Mouse (Mus musculus) liver (tissue): ENCODE measurements around the gene Mtrr.
A peak's percentile ranks its signal among the peaks of the same experiment; 100 is the strongest.

ENCODE experiments used
- DNase-seq: peaks from one replicate; pipeline ENCODE4 v3.0.0-alpha.2; 2020; ENCODE audit warnings: mixed read lengths

Gene Mtrr

DNA sequence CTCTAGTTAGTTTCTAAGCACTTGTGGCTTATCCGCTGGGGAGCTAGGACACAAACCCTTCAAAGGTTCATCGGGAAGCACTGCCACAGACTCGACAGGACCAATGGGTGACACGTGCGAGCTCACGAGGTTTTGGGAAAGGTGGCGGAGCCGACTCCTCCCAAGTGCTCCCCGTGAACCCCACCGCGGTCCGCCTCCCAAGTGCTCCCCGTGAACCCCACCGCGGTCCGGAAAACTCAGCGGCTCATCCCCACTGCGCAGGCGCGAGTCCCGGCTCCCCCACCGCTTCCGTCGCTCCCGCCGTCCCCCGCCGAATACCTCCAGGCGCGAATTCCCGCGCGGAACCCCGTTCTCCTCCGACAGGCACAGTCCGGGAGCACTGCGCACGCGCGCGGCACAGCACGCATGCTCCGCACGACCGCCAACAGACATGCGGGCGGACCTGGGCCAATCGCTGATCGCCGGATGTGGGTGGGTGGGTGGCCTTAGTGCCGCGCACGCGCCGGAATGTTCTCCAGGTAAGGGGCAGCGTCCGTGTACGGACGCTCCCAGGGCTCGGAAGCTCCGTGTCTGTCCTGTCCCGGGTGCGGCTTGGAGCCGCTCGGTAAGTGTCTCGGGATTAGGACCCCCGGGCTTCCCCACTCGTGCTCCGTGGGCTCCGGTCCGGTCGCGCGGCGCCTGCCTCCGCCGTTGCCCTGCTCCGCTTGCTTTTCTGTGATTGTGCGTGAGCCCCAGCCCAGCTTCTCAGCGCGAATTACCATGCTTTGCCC is at the start of gene Mtrr, which contains the start of gene Fastkd3:
Gene Mtrr (minus strand): TSS at position 403 of the 770 bp plus-strand sequence.
Gene Fastkd3 (plus strand): TSS at position 488 of the 770 bp plus-strand sequence.
- peak; percentile 97 for DNase-seq

DNA sequence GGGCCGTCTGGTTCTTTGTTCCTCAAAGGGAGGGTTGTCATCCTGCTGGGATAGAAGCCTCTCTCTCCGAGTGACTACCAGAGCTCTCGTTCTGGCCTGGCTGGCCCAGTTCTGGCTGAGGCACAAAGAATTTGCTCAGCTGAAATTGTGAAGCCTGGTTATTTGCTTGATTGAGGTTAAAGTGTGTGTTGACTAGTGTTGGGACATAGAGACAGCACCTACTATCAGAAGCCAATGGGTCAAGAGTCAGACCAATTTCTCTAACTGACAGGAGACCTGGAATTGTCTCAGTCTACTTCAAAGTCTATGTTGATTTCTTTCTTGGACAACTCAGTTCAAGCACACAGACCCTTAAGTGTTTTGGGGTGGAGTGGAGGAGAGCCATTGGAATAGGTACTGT is 45.1 kb upstream of the Mtrr start:
- no peak for DNase-seq

DNA sequence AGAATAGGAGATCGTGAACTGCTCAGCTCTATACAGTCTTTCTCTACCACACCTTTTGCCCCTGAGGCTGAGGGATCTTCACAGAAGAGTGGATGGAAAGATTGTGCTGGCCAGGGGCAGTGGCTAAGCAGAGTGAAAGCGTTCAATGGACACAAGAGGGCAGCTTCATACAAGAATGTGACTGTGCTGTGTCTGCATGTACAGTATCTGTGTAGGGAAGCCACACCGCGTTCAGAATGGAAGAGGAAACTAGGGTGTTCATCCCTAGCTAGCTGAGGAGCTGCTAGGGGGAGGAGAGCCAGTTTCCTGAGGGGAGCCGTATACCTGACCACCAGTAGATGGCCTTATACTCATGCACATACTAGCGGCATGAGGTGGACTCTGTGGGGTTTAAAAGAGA is 40.8 kb upstream of the Mtrr start:
- no peak for DNase-seq

DNA sequence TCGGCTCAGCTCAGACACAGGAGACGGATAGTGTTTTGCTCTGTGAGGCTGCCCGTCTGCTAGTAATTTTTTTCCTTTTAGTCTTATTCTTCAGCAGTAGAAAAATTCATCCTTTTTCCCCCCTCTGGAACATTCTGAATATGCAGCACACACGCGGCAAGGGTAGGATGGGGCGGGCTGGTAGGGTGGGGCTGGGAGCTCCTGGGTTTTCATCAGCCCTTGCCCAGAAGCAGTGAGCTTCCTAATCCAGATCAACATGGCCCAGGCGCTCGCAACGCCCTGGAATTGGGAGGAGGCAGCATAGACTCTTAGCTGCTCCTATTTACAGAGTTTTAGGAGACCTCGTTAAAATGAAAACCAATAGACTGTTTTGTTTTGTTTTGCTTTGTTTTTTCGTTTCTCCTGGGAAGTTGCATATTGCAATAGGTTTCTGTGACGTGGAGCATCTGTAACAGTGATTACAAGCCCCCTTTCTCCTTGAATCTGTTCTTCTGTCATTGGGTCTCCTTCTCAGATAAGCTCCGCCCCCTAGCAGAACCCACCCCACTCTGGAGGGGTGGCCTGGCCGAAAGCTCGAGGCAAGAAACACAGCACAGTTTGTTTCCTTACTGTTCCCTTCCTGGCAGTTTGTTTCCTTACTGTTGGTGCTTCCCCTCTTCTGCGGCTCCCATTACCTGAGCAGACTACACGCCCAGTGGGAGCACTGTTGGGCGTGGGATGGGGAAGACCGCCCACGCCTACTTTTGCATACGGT is 25.9 kb upstream of the Mtrr start:
- DNase-seq, result no peak

DNA sequence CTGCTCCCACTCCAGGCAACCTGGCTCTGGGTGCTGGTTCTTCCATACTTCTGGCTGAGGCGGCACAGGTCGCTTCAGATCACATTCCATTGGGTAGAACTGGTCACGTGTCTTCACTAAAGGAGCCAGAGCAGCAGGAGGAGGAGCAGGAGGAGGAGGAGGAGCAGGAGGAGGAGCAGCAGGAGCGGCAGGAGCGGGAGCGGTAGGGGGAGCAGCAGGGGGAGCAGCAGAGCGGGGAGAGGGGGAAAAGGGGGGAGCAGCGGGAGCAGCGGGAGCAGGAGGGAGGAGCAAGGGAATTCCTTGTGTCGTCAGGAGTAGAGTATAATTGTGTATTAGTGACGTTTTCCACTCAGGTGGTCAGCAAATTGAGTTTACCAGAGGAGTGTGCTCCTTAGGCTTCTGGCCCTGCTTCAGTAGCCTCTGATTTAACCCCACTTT is 23.8 kb upstream of the Mtrr start:
- DNase-seq, result peak; percentile 55

DNA sequence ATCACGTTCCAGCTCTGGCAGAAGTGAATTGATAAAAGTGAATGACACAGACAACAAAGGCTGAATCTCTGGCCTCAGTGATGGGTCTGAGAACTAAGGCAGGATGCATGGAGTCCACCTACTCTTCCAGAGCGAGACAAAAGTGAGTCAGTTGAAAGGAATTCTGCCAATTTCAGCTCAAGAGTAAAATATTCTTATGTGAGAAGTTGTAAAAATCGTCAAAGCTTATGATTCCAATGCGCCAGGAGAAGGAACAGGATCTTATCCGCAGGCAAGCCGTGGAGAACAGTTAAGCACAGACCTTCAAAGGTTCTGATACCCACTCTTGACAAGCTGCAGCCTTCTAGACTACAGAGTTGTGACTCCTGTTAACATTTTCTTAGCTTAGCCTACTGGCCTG is 21.1 kb upstream of the Mtrr start:
- DNase-seq, result no peak

DNA sequence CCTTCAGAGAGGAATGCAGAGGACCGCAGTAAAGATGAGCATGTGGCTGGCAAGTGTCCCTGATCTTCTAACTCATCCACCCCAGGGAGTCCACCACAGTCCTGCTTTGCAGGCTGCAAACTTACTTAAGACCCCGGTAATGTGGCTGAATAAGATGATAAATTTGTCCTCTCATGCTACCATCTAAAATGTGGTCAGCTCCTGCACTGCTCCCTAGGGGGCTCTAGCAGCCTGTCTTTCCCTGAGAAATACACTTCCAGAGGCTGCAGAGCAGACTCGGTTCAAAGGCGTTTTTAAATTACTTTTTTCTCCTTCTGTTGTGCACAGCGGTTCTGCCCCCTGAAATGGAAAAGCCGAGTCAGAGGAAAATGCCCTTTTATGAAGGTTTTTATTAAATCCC is 19.2 kb upstream of the Mtrr start:
- DNase-seq, result no peak

DNA sequence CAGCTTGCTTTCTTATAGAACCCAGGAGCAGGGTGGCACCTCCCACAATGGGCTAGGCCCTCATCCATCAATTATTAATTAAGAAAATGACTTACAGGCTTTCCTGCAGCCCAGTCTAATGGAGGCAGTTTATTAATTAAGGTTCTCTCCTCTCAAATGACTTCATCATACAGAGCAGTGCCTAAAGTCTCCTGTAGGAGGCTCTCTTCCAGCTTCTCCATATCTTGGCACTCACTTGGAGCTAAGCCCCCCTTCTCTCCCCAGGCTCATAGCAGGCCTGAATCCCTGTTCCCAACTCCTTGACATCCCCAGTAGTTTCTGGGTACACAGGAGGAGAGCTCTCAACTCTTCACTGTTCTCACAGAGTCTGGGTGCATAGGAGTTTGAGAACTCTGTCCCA is 17.0 kb upstream of the Mtrr start:
- DNase-seq, result no peak

DNA sequence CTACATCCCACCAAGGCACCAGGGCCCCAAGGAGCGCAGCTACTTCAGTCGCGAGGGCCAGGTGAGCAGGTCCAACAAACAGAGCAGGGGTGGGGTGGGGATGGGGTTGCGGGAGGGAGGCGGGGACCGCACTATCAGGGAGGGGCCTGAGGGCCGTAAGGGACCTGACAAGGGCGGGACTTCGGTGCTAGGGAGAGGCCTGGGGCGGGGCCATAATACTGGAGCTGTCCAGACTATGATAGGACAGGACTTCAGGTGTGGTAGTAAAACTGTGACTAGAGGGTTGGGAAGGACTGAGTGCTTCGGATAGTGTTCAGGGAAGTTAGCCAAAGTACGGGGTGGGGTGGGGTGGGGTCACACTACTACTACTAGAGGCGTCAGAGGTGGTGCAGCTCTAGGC is 15.7 kb upstream of the Mtrr start:
- DNase-seq, result peak; percentile 70

DNA sequence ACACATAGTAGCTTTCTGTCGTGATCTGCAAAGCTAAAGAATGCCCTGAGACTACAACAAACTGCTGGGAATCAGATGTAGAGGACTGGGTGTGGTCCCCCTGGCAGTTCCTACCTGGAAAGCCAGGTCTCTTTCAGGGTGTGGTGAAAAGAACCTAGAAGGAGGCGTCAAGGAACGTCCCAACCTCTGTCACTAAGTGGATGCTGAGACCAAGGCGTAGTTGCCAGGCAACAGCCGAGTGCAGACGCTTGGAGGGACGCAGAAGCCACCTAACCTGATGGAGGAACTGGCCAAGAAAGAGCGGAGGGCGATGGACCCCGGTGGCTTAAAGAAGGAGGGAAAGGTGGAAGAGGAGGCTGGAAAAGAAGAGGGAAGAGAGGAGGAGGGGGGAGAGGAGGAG is 15.2 kb upstream of the Mtrr start, which contains the start of gene 1700001L19Rik:
Gene 1700001L19Rik (plus strand): TSS at position 223 of the 400 bp plus-strand sequence.
- DNase-seq, result no peak

DNA sequence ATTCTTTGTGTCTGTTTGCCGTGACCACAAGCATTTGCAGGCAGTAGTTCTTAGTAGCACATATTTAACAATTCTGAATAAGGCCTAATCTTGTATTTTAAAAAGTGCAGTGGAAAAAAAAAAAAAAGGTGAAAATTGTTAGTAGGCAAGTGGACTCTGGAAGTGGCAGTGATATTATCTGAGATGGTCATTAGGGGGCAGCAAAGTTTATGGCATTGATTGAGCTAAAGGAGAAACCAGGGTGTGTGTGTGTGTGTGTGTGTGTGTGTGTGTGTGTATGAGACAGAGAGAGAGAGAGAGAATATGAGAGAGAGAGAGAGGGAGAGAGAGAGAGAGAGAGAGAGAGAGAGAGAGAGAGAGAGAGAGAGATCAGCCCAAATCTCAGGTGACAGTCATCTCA is 11.8 kb upstream of the Mtrr start:
- no peak for DNase-seq

DNA sequence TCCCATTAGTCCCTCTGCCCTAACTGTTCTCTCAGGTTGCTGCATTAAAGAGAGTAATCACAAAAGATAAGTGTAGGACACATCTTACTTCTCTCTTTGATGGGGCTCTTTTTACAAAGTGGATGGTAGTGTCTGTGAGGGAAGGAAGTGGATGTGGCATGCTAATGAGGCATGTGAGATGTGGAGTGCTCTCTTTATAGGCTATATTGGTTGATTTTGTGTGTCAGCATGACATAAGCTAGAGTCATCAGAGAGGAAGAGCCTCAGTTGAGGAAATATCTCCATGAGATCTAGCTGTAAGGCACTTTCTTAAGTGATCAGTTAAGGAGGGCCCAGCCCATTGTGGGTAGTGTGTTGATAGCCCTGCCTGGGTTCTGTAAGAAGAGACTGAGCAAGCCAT is 6.4 kb upstream of the Mtrr start:
- DNase-seq, result no peak

DNA sequence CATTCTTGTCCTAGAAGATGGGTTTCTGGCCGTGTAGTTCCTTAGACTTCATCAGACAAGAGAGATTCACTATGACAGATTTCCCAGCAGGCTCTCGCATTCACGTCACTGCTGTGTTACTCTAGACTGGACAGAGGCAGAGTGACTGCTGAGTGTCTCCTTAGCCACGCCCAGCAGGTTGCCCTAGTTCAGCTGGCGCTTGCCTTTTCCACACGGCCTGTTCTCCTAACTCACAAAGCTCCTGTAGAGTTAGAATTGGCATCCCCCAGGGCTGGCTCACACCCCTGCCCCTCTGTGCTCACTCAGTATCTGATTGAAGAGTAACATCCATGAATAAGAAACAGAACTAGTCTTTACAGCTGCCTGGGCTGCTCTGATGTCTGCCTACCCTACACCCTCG is 3.5 kb upstream of the Mtrr start:
- DNase-seq, result no peak

DNA sequence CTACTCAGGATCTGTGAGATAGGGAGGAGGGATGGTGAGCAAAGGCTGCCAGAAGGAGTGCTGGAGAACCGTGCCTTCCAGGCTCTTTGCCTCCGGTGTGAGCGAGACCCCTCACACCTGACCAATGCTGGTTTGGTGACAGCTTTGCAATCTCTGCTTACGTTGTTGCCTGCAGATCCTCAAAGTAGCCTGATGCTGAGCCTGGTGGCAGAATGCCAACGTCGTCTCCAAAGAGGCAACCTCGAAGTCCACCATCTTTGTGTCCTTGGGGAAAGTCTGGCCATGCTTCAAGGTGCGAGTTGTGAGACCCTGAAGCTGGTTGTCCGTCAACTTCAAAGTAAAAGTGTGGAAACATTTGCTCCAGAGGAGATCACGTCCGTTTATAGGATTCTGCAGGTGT is 2.0 kb upstream of the Mtrr start:
- DNase-seq, result no peak

DNA sequence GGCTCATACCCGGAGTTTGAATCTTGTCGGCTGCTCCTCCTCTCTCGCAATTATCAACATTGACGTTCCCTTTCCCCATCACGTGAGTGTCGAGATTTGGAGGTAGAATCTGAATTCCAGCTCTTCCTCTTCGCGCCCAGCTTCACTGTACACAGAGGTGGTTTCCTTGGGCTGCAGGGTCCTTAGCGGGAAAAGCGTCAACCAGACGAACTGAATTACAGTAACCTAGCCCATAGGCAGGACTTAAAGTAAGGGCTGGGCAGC is 500 bp upstream of the Mtrr start:
- DNase-seq, result no peak

DNA sequence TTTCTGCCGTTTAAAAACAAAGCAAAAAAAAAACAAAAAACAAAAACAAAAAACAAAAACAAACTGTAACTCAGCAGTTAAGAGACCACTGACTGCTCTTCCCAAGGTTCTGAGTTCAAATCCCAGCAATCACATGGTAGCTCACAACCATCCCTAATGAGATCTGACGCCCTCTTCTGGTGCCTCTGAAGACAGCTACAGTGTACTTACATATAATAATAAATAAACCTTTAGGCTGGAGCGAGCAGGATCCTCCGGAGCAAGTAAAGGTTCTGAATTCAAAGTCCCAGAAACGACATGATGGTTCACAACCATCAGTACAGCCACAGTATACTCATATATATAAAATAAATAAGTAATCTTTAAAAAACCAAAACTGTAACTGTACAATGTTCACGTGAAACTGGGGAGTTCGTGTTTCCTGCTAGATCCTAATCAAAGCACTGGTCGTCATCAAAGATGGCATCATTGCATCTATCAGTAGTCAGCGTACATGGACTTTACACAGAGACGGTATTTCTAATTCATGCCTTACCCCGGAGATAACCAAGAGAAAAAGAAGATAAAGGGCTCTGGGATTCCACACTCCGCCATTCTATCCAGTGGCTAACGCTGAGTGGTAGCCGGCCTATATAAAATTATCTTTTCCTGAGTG is 736 bp downstream of the Mtrr start:
- no peak for DNase-seq

DNA sequence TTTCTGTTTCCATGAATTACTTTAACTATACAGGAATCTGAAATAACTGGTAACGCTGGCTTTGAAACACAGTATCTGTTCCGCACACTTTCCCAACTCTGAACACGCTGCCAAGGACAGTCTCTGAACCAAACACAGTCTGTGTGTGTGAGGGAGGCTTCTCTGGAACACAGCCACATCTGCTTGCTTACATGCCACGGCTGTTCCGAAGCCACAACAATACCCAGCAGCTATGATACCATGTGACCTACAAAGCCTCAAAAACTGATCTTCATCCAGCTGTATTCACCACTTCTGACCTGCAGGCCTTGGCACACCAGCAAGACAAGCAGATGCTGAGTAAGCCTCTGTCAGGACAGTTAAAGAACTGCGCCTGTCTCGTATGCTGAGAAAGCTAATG is 4.0 kb downstream of the Mtrr start:
- no peak for DNase-seq

DNA sequence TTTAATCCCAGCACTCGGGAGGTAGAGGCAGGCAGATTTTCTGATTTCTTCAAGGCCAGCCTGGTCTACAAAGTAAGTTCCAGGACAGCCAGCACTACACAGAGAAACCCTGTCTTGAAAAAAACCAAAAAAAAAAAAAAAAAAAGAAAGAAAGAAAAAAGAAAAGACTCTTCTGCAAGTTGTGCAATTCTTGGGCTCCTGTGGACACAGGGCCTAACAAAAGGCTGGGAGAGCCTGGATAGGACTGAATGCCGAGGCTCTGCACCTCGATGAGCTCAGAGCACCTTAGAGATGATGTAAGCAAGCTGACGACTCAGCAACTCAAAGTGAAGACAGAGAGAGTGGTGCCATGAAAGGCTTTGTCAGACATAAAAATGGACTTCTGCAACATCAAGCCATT is 7.6 kb downstream of the Mtrr start:
- no peak for DNase-seq

DNA sequence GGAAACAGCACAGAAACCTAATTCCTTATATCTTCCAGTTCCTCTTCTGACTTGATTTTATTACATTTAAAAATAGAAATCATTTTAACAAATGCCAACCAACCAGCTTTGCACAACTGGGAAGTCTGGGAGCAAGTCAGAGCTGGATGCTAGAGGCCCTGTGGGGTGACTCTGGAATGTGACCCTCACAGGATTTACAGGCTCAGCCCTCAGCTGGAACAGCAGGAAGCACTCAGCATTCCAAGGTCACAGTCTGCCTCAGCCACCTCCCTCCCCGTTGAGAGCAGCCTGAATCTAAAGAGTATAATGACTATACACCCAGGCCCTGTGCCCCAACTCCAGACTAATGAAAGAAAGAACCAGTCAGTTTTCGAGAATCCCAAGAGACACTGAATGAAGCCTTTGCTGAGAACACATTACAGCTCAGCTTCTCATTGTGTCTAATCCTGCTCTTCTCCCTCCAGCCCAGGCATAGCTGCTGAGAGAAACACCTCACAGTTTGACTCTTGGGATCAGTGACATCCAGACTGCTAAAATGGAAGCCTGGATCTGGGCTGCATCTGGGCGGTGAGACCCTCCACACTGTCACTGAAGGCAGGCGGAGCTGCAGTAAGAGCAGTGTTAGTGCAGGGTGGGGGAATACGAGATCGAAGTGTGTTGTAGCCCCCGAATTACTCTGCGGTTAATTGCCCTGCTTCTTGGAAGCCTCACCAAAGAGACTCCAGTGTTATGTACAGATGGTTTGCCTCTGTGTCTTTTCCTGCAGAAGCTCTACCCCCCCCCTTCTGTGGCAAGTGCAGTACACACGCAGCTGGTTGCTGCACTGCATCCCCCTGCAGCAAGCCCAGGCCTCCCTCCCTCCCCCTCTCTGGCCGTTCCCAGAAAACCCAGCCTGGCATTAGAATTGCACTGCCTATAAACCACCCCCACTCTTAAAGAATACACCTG is 8.7 kb downstream of the Mtrr start:
- DNase-seq, result no peak

DNA sequence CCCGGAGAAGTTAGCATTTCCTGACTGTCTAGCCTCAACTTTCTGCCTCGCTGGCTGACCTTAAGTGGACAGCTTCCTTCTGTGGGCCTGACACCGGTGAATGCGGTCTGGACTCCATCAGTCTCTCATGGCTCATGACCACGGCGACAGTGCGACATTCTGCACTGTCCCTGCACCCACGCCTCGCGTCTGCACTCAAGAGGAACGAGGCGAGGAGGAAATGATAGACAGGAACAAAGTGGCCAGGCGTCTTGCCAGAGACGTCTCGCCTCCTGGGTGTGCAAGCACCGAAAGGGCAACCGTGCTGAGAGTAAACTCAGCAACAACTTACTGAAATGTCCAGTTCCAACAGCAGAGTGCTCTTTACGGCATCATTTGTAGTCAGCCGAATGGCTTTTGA is 9.7 kb downstream of the Mtrr start:
- no peak for DNase-seq

DNA sequence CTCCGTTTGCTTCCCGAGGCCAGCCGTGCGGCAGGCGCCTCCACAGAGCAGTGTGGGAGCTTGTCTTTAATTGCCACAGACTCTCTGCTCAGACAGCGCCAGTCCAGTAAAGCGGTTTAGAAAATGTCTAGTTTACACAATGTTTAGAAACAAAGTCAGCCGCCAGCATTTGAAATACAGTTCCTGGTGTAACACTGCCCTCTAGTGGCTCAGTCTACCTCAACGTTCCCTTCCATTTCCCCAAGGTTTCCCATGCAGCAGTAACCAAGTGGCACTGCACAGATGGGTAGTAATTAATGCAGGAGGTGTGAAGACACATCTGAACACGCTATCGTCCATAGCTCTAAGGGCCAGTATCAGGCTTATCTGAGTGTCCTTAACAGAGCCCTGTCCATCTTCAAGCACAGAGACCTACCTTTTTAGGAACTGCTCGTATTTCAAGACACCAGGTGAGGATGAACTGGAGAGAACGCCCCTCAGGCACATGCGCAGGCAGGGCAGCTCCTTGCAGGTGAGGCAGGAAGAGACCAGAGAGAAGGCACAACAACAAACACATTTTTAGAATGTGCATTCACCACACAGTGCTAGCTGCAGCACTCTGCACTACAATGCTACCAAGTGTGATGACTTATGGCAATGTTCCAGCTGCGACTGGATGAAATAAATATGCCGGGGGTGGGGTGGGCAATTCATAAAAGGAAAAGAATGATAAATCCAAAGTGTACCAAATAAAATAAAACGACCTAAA is 12.2 kb downstream of the Mtrr start:
- DNase-seq, result peak; percentile 36

DNA sequence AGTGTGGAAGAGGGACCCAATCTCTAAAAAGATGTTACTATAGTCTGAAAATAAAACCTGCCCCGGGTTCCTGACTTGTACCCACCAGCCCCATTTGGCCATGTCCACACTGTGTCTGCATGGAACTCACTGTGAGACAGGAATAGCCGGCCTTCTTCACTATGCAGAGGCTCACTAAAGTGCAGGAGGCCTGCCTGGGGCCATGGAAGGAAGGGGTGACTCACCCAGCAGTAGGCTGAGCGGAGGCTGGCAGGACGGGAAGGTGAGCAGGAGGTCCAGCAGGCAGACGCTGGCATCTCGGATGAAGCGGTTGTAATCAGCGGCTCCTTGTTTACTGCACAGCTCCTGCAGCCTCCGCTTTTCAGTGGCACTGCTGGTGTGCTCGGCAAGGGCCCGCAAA is 13.4 kb downstream of the Mtrr start:
- no peak for DNase-seq
